Mouse (Mus musculus) layer of hippocampus, adult 9-11 months (tissue): ENCODE results near the gene Mfsd10.

ENCODE experiments used
- DNase-seq: peaks from one replicate; pipeline ENCODE4 v3.0.0; 2022

The Mfsd10 gene

DNA sequence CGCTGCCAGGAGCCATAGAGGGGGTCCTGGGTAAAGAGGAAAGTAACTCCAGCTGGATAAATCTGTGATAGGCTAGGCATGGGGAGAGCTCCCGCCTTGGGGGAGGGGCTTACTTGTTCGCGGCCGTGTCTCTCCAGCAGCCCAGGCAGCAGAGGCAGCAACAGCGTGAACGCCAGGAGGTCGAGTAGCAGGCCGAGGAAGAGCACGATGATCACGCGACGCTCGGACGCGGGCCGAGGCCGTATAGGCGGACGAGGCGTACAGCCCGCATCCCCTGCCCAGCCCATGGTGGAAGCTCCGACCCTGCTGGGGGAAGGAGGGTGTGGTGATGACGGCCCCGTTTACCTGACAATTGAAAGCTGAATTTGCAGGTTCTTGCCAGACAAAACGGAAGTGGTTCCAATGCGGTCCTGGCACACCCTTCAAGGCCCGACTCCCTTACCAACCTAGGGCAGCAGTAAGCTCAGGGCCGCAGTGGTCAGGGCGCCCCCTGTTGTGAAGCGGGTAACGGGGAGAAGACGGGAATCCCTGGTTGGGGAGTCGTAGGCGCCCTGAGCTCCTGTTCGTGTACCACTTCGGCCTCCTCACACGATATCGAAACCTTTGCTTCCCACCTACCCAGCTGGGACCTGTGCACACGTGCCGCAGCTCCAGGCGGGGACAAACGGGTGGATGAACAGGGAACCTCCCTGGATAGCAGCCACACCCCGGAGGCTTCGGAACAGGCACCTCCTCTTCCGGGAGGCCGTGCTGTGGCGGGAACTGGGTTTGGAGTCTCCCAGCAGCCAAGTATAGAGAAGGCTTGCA lies at the start of gene Mfsd10:
TSS of gene Mfsd10 (minus strand) at position 732 of the 807 bp plus-strand sequence.
- peak; percentile 86 for DNase-seq

DNA sequence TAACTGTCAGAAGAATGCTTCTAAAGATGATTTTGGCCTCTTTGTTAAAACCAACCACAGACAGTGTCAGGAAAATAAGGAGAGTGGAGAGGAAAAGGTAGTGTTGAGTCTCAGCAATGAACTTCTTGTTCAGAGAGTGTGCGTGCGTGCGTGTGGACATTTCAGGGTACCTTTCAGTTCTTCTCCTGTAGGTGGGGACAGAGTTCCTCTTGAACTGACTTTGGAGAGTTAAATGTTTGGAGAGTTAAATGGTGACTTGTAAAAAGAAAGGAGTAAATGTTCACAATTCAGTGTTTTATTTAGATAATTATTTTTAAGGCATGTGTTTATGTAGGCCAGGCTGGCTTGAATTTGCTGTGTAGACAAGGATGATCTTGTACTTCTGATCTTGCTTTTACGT lies 33.3 kb upstream of the Mfsd10 start:
- no peak for DNase-seq

DNA sequence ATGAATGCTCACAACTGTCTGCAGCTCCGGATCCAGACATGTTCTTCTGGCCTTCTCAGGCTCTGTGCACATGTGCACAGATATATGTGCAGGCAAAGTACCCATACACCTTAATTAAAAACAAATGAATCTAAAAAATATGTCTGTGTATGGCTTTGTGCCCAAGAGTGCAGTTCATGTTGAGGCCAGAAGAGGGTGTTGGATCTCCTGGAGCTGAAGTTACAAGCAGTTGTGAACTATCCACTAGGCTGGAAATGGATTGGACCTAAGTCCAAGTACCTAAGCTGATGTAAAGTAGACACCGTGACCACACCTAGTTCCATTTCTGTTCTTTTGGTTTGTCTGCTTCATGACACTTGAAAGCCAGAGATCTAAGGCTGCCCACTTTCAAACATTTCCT lies 32.5 kb upstream of the Mfsd10 start:
- DNase-seq, result no peak

DNA sequence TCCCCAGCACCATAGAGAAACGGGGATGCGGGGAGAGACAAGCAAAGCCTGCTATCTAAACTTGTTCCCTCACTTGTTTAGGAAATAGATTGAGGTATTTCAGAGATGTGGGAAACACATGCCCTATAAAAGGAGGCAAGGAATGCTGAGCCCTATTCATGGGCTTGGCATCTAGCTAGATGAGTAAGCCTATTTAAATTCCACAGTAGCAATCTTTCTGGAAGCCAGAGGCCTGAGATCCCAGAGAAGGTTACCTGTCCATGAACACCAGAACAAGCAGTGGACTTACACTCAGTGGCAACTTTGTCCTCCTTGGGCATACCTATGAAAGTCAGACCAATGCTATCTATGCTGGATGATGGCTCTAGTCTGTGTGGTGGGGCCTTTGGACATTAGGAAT lies 26.2 kb upstream of the Mfsd10 start:
- no peak for DNase-seq

DNA sequence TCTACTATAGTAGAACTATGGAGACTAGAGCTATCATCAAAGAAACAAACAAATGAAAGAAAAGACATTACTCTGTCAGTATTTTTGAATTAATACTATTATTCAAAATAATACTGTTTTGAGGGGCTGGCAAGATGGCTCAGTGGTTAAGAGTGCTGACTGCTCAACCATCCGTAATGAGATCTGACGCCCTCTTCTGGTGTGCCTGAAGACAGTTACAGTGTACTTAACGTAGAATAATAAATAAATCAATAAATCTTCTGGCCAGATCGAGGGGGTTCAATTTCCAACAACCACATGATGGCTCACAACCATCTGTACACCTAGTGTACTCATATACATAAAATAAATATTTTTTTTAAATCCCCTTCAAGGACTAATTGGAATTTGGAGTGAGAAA lies 24.9 kb upstream of the Mfsd10 start:
- DNase-seq, result no peak

DNA sequence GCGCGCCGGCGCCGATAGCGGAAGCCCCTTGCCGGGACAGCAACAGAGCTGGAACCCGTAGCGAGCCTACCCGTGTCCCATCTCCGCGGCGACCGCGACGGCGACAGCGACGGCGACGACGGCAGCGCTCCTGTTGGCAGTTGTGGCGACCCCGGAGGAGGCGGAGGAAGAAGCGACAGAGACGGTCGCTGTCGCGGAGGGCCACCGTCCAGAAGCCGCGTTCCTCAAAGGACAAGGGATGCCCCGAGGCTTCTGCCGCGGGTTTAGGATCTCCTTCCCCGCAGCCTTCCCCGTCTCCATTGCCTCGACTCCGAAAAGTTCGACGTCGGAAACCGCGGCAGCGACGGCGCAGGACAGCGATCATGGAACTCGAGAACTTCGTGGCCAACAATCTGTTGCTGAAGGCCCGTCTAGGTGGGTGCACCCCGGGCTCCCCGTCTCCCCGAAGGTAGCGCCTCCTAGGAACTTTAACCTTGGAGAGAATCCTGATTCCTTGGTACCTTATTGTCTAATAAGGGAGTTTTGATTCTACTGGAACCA lies 23.6 kb upstream of the Mfsd10 start:
- no peak for DNase-seq

DNA sequence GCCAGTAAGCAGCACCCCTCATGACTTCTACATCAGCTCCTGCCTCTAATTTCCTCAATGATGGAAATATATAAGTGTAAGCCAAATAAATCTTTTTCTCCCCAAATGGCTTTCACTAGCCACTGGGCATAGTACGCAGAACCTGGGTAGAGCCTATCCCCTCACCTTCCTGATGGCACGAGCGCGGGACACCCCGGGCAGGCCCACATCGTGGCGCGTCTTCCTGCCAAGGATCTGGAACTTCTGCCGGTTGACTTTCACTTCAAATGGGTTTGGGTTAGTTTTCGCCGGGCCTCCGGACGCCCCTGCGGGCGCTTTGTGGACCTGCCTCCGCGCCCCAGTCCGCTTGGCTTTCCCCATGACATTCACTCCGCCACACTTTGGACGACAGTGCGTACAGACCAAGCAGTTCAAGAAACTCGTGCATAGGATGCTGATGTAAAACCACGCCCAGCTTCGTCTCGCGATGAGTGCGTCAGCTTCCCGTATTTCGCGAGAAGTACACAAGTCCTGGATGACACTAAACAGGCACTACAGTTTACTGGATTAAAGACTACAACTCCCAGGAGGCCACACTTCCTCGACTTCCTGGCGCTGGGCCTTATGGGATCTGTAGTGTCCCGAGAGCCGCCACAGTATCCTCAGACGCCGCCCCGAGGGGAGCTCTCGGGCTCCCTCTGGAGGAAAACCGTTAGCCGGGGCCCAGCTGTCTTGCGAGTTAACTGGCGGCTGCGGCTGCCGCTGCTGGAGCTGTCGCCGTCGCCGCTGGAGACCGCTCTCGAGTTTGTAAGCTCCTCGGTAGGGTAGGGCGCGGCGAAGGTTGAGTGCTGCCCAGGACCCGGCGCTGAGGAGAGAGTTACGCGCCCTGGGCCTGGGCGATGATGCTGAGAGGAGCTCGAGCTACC lies 22.9 kb upstream of the Mfsd10 start, which contains the start of the genes Nop14 and Grk4:
TSS of gene Nop14 (minus strand) at position 463 of the 905 bp plus-strand sequence.
TSS of gene Grk4 (plus strand) at position 694 of the 905 bp plus-strand sequence.
- DNase-seq, result peak; percentile 100

DNA sequence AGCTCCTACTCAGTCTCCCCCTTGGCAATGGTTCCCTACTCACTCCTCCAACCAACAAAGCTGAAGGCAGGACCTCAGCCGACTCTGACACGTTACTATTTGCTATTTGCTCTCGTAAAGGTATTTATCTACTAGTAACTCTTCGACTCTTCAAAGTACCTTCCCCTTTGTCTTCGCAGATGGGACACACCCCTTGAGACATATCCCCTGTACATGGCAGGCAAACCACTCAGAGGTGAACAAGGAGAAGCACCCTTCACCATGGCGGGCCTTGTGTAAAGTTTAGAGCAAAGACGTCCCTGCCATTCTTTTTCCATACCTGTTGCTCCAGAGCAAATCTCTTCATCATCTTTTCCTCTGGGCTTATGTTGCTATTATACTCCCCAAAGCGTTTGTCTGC lies 20.5 kb upstream of the Mfsd10 start:
- DNase-seq, result no peak

DNA sequence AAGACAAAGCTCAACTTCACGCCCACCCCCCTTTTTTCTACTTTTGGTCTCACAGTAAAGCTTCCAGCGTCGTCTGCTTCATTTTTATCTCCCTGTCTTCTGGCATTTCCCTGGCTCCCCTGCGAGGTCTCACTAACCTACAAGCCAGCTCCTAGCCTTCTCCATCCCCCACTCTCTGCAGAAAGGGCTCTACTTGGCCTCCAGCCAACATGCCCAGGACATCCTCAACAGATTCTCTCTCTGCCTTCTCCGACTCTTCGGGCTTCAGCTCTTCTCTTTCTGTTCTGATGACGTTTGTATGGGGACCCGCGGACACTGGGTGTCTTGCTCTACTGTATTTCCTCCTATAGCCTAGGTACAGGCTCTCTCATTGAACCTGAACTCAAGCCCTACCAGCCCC lies 17.9 kb upstream of the Mfsd10 start:
- no peak for DNase-seq

DNA sequence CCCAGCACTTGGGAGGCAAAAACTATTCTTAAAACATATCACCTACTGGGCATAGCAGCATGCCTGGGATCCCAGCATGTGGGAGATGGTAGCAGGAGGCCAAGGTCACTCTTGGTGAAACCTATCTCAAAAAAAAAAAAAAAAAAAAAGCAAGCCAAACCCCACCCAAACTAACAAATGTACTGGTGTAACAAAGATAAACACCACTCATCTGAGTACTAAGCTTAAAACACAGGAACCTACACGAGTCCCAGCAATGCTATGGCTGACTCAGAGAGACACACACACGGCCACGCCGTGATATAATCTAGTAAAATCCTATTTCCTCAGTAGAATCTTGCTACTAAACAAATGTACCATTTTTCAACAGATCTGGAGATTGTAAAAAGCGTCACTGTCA lies 15.9 kb upstream of the Mfsd10 start:
- no peak for DNase-seq

DNA sequence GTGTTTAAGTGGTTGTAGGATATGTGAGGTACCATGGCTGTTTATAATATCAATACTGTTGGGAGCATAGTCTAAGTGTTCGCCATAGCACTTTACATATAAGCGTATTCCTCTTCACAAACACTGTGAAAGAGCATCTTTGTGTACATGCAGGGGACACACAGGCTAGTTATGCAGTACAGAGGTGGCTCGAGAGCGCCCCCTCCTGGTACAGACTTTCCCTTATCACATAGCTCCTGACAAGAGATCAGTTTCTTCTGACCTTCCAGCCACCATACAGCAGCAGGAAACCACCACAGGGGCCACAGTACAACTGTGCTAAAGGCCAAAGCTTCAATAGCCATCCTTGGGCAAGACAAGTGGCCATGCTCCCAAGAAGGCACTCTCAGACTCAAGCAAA lies 10.6 kb upstream of the Mfsd10 start:
- peak; percentile 64 for DNase-seq

DNA sequence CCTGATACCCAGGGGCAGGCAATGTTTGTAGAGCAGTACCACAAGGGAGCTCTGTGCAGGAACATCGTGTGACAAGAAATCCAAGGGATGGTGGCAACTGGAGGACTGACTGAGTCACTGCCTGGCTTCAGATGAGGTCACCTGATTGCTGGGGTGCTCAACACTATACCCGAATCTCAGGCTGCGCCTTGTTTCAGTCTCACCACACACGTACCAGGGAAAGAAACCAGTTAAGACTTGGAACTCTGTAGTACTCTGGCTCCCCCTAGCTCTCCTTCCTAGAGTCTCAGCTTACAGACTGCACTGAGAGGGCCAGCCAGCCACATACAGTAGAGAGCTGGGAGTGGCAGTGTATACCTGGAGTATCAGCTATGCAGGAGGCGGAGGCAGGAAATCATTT lies 5.9 kb upstream of the Mfsd10 start:
- peak; percentile 78 for DNase-seq

DNA sequence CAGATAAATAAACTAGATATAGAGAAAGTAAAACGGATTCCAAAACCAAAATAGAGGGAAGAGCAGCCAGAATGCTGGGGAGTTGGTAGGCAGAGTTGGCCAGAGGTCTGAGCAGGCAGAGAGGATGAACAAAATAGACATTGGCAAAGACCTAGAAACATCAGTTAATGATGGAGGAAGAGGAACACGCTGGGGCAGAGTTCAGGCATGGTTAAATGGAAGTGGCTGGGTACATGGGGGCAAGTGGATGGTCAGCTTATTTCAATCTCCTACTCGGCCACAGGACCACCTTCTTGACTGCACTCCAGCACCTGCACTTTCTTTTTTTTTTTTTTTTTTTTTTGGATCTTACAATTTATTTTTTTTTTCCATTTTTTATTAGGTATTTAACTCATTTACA lies 5.0 kb upstream of the Mfsd10 start:
- DNase-seq, result no peak

DNA sequence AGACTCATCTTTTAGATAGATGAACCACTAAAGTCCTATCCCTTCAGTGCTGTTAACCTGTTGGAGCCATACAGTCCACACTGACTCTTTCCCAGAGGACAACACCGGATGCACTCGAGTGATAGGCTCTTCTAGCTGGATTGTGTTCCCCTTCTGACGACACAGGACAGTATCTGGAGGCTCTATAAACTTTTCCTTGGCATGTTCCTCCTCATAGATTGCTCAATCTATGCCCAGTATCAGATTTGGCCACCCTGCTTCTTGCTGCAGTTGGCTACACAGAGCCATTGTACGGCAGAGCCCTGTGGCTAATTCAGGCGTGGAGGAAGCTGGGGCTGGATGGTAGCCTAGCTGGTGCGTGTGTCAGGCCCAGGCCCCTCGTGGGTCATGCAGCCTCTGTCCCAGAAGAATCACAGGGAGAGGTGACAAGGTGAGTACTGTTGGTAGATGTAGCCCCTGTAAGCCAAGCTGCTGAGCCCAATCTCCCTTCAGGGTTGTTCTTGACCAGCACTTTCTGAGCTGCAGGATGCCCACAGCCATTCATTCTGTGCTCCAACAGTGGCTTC lies 662 bp upstream of the Mfsd10 start:
- no peak for DNase-seq

DNA sequence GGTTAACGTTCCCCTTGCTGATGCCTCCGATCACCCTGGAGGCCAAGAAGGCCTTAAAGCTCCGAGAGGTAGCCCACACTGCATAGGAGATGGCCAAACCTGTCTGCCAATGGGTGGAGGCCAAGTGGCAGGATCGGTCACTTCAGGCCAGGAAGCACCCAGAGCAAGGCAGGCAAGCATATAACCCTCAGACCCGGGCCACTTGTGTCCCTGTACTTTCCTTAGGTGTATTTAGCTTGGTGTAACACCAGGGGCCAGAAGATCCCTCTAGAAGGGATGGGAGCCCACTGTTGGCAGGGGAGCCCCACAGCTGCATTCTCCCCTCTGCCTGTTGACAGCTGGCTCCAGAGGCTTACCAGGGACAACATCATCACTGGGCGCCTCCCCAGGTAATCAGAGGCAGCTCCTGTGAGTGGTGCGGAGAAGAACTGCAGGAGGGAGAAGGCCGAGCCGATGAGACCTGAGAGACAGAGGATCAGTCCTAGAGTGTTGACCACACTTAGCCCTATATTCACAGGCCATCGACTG lies 1.3 kb downstream of the Mfsd10 start:
- DNase-seq, result peak; percentile 18

DNA sequence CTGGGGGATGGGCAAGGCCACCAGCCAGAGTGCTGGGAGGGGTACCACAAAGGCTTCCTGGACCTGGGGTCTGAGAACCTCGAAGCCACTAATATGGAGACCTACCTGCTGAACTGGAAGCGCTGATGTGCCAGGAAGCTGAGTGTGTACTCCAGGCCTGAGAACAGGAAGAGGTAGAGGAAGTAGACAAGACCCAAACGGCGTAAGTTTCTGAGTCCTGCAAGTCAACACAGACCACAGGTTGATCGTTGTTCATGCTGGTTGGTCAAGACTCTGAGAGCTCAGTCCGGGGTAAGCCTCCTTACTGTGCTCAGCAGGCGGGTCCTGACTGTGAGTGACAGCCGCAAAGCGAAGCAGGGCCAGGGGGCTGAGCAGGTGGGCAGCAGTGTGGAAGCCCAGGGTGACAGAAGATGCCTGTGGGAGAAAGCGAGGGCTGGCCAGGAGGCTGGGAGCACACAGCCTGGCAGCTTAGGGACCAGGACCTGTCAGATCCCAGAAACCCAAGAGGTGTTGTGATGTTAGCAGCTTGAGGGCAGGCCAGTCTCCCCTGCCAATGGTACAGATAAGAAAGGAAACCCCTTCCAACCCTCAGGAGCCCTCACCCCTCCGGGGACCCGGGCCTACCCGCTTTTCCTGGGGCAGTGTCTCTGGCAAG lies 2.1 kb downstream of the Mfsd10 start:
- DNase-seq, result no peak

DNA sequence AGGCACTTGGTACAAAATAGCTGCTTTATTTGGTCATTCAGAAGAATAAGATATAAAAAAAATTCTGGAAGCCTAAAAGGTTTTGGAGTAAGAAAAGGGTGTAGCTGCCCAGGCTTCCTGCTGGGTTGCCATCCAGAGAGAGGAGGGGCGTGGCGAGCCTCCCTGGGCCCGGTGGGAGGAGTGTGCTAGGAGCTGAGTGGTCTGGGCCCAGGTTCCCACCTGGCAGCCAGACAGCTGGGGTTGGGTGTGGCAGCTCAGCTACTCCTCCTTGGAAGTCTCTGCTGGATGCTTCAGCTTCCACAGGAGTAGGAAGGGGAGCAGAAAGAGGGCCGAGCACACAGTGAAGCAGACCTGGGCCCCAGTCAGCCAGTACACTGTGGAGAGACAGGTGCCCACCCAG lies 3.4 kb downstream of the Mfsd10 start:
- DNase-seq, result no peak

DNA sequence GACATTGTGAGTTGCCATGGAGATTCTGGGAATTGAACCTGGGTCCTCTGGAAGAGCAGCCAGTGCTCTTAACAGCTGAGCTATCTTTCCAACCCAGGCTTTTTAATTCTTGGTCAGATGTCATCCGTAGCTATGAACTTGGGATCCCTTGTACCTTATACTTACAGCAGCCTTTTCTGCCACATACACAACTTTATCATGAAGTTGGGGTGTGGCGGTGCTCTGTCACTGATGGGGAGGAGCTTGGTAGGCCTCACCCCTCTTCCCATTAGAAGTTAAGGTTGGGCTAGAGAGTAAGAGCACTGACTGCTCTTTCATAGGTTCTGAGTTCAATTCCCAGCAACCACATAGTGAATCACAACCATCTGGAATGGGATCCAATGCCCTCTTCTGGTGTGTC lies 4.0 kb downstream of the Mfsd10 start:
- no peak for DNase-seq

DNA sequence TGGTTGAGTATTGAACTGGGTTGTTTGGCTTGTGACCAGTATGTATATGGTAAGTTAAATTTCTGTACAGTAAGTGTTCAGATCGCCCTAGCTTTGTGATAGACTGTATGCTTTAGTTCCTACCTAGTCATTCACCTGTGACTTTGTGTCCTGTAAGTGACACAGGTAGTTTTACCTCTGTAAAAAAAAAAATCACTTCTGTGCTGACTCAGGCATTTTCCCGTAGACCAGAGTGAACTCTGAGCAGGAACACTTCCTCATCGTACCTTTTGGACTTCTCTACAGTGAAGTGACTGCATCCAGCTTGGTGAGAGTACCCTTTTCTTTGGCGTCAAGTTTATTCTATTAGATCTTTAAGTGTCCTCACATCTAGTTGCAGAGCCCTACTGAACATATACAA lies 27.0 kb downstream of the Mfsd10 start:
- no peak for DNase-seq

DNA sequence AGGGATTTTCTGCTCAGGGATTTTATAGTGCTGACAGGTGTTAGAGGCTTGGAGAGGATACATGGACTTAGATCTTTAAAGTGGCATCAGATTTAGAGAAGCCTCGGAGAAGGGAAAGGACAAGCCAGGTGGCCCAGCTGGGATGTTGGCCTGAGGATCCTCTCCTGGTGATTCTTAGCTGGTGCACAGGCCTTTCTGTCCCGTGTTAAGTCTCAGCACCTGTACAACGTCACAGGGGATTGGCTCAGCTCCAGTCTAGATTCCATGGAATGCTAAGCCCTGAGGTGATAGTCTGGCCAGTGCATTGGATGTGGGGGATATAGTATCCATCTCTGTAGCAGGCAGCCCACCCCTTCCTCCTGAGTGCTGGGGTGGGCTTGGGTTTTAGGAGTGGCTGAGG lies 28.8 kb downstream of the Mfsd10 start:
- DNase-seq, result no peak

DNA sequence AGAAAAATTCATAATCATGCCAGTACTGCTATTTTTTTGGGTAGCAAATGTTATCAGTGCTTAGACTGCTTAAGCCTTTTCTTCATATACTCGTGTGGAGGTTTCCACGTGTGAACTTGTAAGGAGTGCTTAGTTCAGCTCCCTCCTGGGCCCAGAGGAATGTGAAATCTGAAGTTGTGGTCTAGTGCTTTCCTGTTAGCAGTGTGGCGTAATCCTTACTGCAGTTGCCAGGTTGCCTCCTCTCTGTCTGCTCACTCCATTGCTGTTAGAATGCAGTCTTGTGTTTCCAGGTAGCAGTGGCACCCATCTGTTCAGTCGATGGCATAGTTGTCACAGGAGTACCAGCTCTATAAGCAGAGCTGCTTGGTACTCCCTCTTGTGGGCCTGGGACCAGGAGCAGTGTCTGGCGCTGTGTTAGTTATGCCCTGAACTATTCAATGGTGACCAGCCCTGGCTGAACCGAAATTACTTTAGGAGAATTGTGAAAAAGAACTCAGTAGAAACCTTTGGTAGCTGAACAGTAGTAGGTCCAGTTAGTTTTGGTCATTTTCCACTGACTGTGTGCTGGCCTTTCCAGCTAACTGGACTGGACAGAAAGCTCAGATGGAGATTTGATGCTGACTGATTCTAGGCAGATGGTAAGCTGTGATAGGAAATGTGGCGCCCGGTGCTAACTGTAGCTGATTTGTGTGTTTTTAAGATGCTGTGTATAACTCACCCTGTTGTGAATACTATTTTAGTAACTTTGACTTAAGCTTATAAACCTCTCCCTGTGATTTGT lies 29.7 kb downstream of the Mfsd10 start:
- no peak for DNase-seq

DNA sequence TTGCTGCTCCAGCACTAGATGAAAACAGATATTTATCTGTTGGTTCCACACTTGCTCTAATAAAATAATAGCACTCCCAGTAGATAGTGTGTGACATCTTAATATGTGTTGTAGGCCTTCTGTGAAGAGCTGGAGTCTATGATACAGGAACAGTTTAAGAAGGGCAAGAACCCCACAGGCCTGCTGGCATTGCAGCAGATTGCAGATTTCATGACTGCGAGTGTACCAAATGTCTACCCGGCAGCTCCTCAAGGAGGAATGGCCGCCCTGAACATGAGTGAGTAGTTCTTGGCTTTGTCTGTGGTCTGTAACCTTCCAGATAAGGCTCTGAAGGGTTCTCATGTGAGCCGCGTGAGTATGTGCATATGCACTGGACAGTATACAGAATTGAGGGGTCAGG lies 32.4 kb downstream of the Mfsd10 start:
- DNase-seq, result no peak
